Mouse (Mus musculus) forebrain, embryonic 14.5 days (tissue): ENCODE data around the gene Vdac2. TPM values are rescaled to one million over a fixed set of nuclear protein-coding genes. Genes with fewer than 3 reads are reported as not detected.

Experiments used
- ATAC-seq: fragments of 200-750 bp; cut with Nextera tagmentation; 2 replicates; pipeline ENCODE4 v1.8.0; 2017; ENCODE audit warnings: mild to moderate bottlenecking, moderate library complexity
- DNase-seq: peaks from one replicate; pipeline ENCODE4 v3.0.0-alpha.2; 2015; ENCODE audit warnings: low spot score
- H3K27ac ChIP-seq: fragments of 300-500 bp; sonication (generic); 2 replicates; pipeline ENCODE4 v1.5.1; 2014; ENCODE audit warnings: low read depth, mild to moderate bottlenecking, control low read depth, low read length, moderate library complexity
- H3K27me3 ChIP-seq: fragments of 300-500 bp; sonication (generic); replicated peaks from 2 replicates; pipeline ENCODE4 v1.6.1; 2014; ENCODE audit warnings: low read length, control low read depth, mixed read lengths; ENCODE audit not compliant: control insufficient read depth, insufficient read depth
- H3K36me3 ChIP-seq: fragments of 300-500 bp; sonication (generic); 2 replicates; pipeline ENCODE4 v1.6.1; 2014; ENCODE audit warnings: low read length, control low read depth; ENCODE audit not compliant: control insufficient read depth, insufficient read depth
- H3K4me1 ChIP-seq: fragments of 300-500 bp; sonication (generic); 2 replicates; pipeline ENCODE4 v1.6.1; 2014; ENCODE audit warnings: antibody characterized with exemption, low read length, control low read depth; ENCODE audit not compliant: control insufficient read depth, insufficient read depth
- H3K4me2 ChIP-seq: fragments of 300-500 bp; sonication (generic); 2 replicates; pipeline ENCODE4 v1.6.1; 2014; ENCODE audit warnings: mild to moderate bottlenecking, control low read depth, low read length
- H3K4me3 ChIP-seq: fragments of 300-500 bp; sonication (generic); 2 replicates; pipeline ENCODE4 v1.5.1; 2014; ENCODE audit warnings: low read depth, low read length, control low read depth
- H3K9ac ChIP-seq: fragments of 300-500 bp; sonication (generic); 2 replicates; pipeline ENCODE4 v1.6.1; 2014; ENCODE audit warnings: mild to moderate bottlenecking, low read length, control low read depth, moderate library complexity
- H3K9me3 ChIP-seq: fragments of 300-500 bp; sonication (generic); replicated peaks from 2 replicates; pipeline ENCODE4 v1.6.1; 2016; ENCODE audit warnings: low read length, control low read depth, mixed read lengths; ENCODE audit not compliant: control insufficient read depth
- WGBS: fragments of 180-500 bp; shearing (Covaris S2); extraction: QIAGEN DNeasy Blood & Tissue Kit; methylation state at CpG from one replicate; pipeline ENCODE4 v1.1.7; 2014; 5-methylcytosine and 5-hydroxymethylcytosine counted together
- polyA plus RNA-seq: library from polyadenylated mRNA; unstranded; fragments of >200 nt; fragmentation: Nextera tagmentation; extraction: Ambion mirVana; gene quantifications from 2 replicates; pipeline ENCODE4 v1.2.1, GENCODE M21; 2014

Vdac2 gene
- polyA plus RNA-seq, result 292 TPM in 2 replicates

- Histone ChIP-seq H3K4me1 (no peaks in the 10 kb centered on the region), H3K9ac (no peak within 1 kb of the TSS), H3K27ac (no peak within 1 kb of the TSS), H3K9me3 (no peaks in the 10 kb centered on the region), H3K27me3 (no peaks in the 10 kb centered on the region), H3K4me3 (no peak within 1 kb of the TSS), H3K4me2 (no peak within 1 kb of the TSS), H3K36me3 (no peaks in the 10 kb centered on the region)
- DNase-seq (no peak), ATAC-seq (no peak)
- 96% methylated on average over 2 of the region's 2 CpGs for WGBS
Observed at GRCm38 (mm10) chr14:21824938-21825337, at the start of gene Vdac2. Gene Vdac2, plus strand, starts transcription at chr14:21825238.

DNA sequence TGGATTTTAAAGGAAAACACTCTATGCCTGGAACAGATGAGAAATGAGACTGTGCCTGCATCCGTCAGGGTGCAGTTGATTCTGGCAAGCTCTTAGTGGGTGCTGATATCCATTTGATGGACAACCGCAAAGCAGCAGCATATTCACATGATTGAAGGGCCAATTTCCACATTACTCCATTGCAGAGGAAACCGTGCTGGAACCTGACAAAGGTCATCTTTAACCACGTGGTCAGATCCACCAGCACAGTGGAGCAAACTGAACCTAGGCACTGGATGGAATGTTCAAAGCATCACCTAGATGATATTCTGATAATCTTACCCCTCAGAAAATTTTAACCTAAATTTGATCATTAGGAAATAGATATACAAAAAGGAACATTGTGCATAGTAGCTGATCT, 48.8 kb upstream of the Vdac2 start:
- H3K9ac ChIP-seq, result no peak overlapping the region
- no peak overlapping the region for H3K4me2 ChIP-seq
- 95% methylated on average over 4 of the region's 4 CpGs for WGBS
- H3K4me3 ChIP-seq, result no peak overlapping the region
- H3K27ac ChIP-seq, result no peak overlapping the region
- peaks cover 19% of the 10 kb centered on the region; the same call in 1 of the 2 replicates for H3K36me3 ChIP-seq
- no peaks in the 10 kb centered on the region for H3K4me1 ChIP-seq
- ATAC-seq, result no peak
- H3K9me3 ChIP-seq, result no peaks in the 10 kb centered on the region
- H3K27me3 ChIP-seq, result no peaks in the 10 kb centered on the region
- DNase-seq, result no peak

DNA sequence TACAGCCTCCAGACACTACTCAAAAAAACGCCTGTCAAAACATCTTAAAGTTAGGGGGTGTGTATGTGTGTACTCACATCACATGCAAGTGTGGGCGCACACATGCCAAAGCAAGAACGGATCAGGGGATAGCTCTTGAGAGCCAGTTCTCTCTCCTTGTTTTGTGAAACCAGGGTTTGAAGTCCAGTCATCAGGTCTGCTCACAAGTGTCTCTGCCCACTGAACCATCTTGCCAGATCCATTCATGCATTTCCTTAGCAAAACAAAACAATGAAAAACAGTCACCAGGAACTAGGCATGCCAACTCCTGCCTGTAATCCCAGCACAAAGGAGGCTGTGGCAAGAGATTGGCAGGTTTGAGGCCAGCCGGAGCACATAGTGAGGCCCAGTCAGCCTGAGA, 38.5 kb upstream of the Vdac2 start:
- ATAC-seq (0 out of 2 replicates have a peak, but pooled peaks have one; percentile 23), DNase-seq (peak; percentile 65)
- Histone ChIP-seq H3K9me3 (no peaks in the 10 kb centered on the region), H3K27me3 (no peaks in the 10 kb centered on the region), H3K4me3 (no peak overlapping the region), H3K36me3 (peaks cover 27% of the 10 kb centered on the region), H3K27ac (no peak overlapping the region), H3K4me2 (no peak overlapping the region), H3K9ac (no peak overlapping the region), H3K4me1 (peaks cover 3% of the 10 kb centered on the region; the same call in 1 of the 2 replicates)
- 40% methylated on average over 4 of the region's 4 CpGs for WGBS

GRCm38 (mm10) chr14:21787374-21787773, 37.7 kb upstream of the Vdac2 start:
- DNase-seq (no peak), ATAC-seq (no peak)
- no peak overlapping the region for H3K27ac ChIP-seq
- H3K9ac ChIP-seq, result no peak overlapping the region
- H3K9me3 ChIP-seq, result no peaks in the 10 kb centered on the region
- WGBS, result 85% methylated on average over 3 of the region's 3 CpGs
- no peak overlapping the region for H3K4me3 ChIP-seq
- no peak overlapping the region for H3K4me2 ChIP-seq
- H3K36me3 ChIP-seq, result peaks cover 28% of the 10 kb centered on the region
- no peaks in the 10 kb centered on the region for H3K27me3 ChIP-seq
- peaks cover 3% of the 10 kb centered on the region; the same call in 1 of the 2 replicates for H3K4me1 ChIP-seq

DNA sequence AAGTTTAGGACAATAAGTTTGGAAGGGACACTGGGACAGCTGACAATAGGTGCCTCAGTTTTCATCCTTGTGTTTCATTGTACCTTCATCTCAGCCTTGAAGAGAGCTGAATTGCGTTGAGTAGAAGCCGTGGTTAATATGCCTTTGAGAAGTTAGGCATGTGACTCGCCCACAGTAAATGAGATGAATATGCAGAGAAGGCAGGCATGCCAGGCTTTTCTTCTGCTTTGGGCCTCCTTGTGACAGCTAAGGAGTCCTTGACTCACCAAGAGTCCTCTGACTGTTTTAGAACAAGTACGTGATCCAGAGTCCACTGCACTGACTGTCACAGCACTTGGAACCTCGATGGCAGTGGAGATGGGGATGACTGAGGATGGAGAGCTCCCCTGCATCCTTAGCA, 36.9 kb upstream of the Vdac2 start:
- Histone ChIP-seq H3K9me3 (no peaks in the 10 kb centered on the region), H3K4me2 (no peak overlapping the region), H3K36me3 (peaks cover 33% of the 10 kb centered on the region), H3K4me1 (peaks cover 3% of the 10 kb centered on the region; the same call in 1 of the 2 replicates), H3K9ac (no peak overlapping the region), H3K27ac (no peak overlapping the region), H3K4me3 (no peak overlapping the region), H3K27me3 (no peaks in the 10 kb centered on the region)
- DNase-seq (no peak), ATAC-seq (no peak)
- 90% methylated on average over 5 of the region's 5 CpGs for WGBS

DNA sequence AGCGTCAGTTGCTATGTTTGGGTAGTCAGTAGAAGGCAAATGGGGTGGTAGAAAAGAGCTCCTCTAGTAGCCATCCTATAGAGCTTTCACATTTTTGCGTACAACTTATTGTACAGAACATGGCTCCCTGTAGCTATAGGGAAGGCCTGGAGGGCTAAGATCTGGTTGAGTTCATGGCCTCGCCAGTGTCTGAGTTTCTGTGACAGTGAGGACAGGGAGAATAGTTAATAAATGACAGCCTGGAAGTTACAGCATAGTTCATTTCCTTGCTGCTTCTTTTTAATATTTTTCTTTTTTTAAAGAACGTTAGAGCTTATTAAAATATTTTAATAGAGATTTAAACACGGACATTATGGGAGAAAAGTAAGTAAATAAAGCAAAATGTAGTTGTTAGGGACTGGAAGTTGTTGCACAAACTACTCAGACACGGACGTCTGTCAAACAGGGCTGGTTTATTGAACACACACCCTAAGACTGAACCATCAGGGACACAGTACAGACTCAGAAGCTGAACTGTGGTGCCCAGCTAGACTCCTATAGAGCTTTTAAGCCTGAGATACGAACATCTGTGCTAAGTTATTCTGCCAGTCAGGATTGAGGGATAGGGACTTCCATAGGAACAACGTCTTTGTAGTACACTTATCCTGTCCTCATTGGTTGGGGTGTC, 34.3 kb upstream of the Vdac2 start:
- WGBS, result 92% methylated on average over 9 of the region's 9 CpGs
- H3K4me2 ChIP-seq, result no peak overlapping the region
- ATAC-seq (no peak), DNase-seq (no peak)
- H3K27me3 ChIP-seq, result no peaks in the 10 kb centered on the region
- H3K27ac ChIP-seq, result no peak overlapping the region
- peaks cover 3% of the 10 kb centered on the region; the same call in 1 of the 2 replicates for H3K4me1 ChIP-seq
- peaks cover 35% of the 10 kb centered on the region for H3K36me3 ChIP-seq
- no peaks in the 10 kb centered on the region for H3K9me3 ChIP-seq
- H3K9ac ChIP-seq, result no peak overlapping the region
- no peak overlapping the region for H3K4me3 ChIP-seq

DNA sequence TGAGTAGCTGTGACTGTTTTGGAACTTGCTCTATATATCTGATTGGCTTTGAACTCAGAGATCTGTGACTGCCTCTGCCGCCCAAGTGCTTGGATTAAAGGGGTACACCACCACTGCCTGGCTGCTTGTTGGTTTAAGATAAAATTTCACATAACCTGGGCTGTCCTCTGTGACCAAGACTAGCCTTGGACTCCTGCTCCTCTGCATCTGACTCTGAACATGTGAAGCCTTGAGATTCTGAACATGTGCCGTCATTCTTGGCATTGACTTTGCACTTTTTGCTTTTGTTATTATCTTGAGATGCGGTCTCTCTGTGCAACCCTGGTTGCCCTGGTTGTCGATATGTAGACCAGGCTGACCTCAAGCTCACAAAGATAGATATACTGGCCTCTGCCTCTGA, 33.3 kb upstream of the Vdac2 start:
- H3K27me3 ChIP-seq, result no peaks in the 10 kb centered on the region
- H3K9ac ChIP-seq, result no peak overlapping the region
- peaks cover under 1% of the 10 kb centered on the region; the same call in 1 of the 2 replicates for H3K4me1 ChIP-seq
- no peak overlapping the region for H3K4me3 ChIP-seq
- H3K27ac ChIP-seq, result no peak overlapping the region
- WGBS, result 97% methylated on average over 4 of the region's 4 CpGs
- H3K36me3 ChIP-seq, result peaks cover 31% of the 10 kb centered on the region
- H3K4me2 ChIP-seq, result no peak overlapping the region
- no peaks in the 10 kb centered on the region for H3K9me3 ChIP-seq
- DNase-seq, result no peak
- no peak for ATAC-seq

DNA sequence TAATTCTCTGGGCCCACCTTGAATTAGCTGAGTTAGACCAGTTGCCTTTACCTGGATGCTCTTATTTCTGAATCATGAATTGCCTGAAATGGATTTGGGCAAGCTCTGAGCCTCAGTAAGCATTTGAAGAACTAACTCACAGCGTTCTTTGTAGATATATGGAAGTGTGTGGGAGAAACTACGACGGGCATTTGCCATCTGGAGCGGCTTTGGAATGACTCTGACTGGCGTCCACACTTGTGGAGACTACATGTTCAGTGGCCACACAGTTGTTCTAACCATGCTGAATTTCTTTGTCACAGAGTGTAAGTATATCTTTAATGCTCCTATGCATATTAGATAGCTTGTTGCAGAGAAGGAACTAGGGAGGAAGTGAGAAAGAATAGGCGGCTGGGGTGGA, 32.8 kb upstream of the Vdac2 start:
- no peak overlapping the region for H3K4me2 ChIP-seq
- no peaks in the 10 kb centered on the region for H3K9me3 ChIP-seq
- no peak for ATAC-seq
- DNase-seq, result no peak
- WGBS, result 95% methylated on average over 6 of the region's 6 CpGs
- H3K36me3 ChIP-seq, result peaks cover 31% of the 10 kb centered on the region
- H3K27ac ChIP-seq, result no peak overlapping the region
- H3K27me3 ChIP-seq, result no peaks in the 10 kb centered on the region
- H3K4me3 ChIP-seq, result no peak overlapping the region
- no peak overlapping the region for H3K9ac ChIP-seq
- H3K4me1 ChIP-seq, result no peaks in the 10 kb centered on the region

DNA sequence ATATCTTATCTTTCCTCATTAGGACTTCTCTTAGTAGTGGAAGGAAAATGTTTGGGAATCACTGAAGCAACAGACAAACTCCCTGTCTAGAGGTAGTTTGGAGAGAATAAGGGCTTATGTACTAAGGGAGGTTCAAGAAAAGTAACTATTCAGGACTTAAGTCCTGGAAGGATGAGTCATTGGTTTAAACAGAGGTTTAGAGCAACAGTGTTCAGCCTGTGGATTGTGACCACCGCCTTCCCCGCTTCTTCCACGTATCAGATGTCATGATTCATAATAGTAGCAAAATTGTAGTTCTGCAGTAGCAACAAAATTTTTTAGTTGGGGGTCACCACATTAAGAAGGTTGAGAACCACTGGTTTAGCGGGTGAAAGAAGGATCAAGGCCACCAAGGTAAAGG, 24.4 kb upstream of the Vdac2 start:
- no peaks in the 10 kb centered on the region for H3K27me3 ChIP-seq
- H3K9me3 ChIP-seq, result no peaks in the 10 kb centered on the region
- no peaks in the 10 kb centered on the region for H3K4me1 ChIP-seq
- WGBS, result 97% methylated on average over 4 of the region's 4 CpGs
- ATAC-seq (no peak), DNase-seq (no peak)
- H3K4me3 ChIP-seq, result no peak overlapping the region
- H3K4me2 ChIP-seq, result no peak overlapping the region
- no peak overlapping the region for H3K9ac ChIP-seq
- peaks cover 8% of the 10 kb centered on the region; the same call in 1 of the 2 replicates for H3K36me3 ChIP-seq
- H3K27ac ChIP-seq, result no peak overlapping the region
